ENCODE assay signal across 11 mouse cellular contexts in the genomic region with DNA sequence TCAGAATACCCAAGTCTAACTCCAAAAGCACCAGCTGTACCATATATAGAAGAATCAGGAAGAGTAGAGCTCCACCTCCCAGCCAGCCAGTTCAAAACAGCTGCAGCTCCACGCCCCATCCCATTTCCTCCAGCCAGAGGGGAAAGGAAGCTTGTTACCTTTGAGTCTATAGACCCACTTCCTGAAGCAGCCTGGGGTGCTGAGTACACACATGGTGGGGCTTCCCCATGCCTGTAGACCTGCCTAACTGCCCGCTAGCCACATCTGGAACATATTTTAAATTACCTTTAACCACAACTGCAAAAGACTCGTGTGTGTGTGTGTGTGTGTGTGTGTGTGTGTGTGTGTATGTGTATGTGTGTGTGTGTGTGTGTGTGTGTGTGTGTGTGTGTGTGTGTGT.
DNase-seq lines count a peak whose midpoint lies in the region; ATAC-seq and TF ChIP-seq lines count a peak whose summit lies in the region.
"Had no signal": no experiment of that assay in that cellular context is flagged by ENCODE, and none has a peak within 500 bp of the region (broad histone marks: within the 10 kb centered on the region; RNA-seq: fewer than 3 reads in every experiment).

No protein-coding gene starts in this region.

- DNase-seq in kidney, adult 18-20 months, result no peak
- DNase-seq in CD8-positive naive resting alpha-beta T cell, adult 2 months (ENCODE audit: low read depth in 2 of 2, low spot score in 2 of 2), result peak; percentile 57 to 59
- DNase-seq in heart, postnatal 0 days (ENCODE audit: low spot score), result no peak
- DNase-seq in midbrain, embryonic 10.5 days (ENCODE audit: low spot score), result no peak
- no peak for DNase-seq in frontal cortex, postnatal 36 days (ENCODE audit: low spot score in 2 of 2)
- DNase-seq in left cerebral cortex, adult 18-20 months (ENCODE audit: low spot score in 2 of 2), result no peak
- DNase-seq: cerebellum, postnatal 36 days; kidney, postnatal 14 days had no signal

- peak; percentile 73; the same call in 1 of the 2 replicates for ATAC-seq in kidney, embryonic 16.5 days (ENCODE audit: low FRiP score, low TSS enrichment)
- ATAC-seq in heart, postnatal 0 days (ENCODE audit: insufficient read depth, low read depth), result peak; percentile 49
- peak; percentile 46; the same call in 1 of the 2 replicates for ATAC-seq in neutrophil, adult 5-6 weeks (ENCODE audit: extremely low read depth, insufficient number of reproducible peaks, low FRiP score, poor library complexity, severe bottlenecking)
- ATAC-seq: forebrain, embryonic 15.5 days had no signal

- 67% methylated on average over 3 of the region's 3 CpGs for WGBS in kidney, embryonic 16.5 days
- WGBS in heart, postnatal 0 days, result 55% methylated on average over 3 of the region's 3 CpGs
- 77% methylated on average over 3 of the region's 3 CpGs for WGBS in midbrain, embryonic 10.5 days

- no peaks in the 10 kb centered on the region for H3K27me3 ChIP-seq in kidney, embryonic 16.5 days (ENCODE audit: insufficient read depth, low read length)
- H3K27me3 ChIP-seq in heart, postnatal 0 days (ENCODE audit: control insufficient read depth, insufficient read depth, low read length), result no peaks in the 10 kb centered on the region
- no peaks in the 10 kb centered on the region for H3K27me3 ChIP-seq in midbrain, embryonic 10.5 days (ENCODE audit: low read depth, poor library complexity, severe bottlenecking)
- H3K27me3 ChIP-seq: forebrain, embryonic 15.5 days had no signal

- no peaks in the 10 kb centered on the region for H3K36me3 ChIP-seq in kidney, embryonic 16.5 days (ENCODE audit: insufficient read depth, low read length)
- no peaks in the 10 kb centered on the region for H3K36me3 ChIP-seq in heart, postnatal 0 days (replicated peaks; ENCODE audit: control insufficient read depth, insufficient read depth, low read length)
- H3K36me3 ChIP-seq in midbrain, embryonic 10.5 days, result no peaks in the 10 kb centered on the region
- H3K36me3 ChIP-seq: forebrain, embryonic 15.5 days had no signal

- no peak overlapping the region for H3K27ac ChIP-seq in kidney, embryonic 16.5 days (ENCODE audit: low read length)
- H3K27ac ChIP-seq in heart, postnatal 0 days (ENCODE audit: low read depth), result no peak overlapping the region
- no peak overlapping the region for H3K27ac ChIP-seq in midbrain, embryonic 10.5 days (replicated peaks)
- H3K27ac ChIP-seq: forebrain, embryonic 15.5 days had no signal

- H3K4me3 ChIP-seq in kidney, embryonic 16.5 days (ENCODE audit: low read length), result no peak overlapping the region
- no peak overlapping the region for H3K4me3 ChIP-seq in heart, postnatal 0 days (ENCODE audit: low read depth, low read length)
- no peak overlapping the region for H3K4me3 ChIP-seq in midbrain, embryonic 10.5 days
- H3K4me3 ChIP-seq: forebrain, embryonic 15.5 days had no signal

- no peak for TF ChIP-seq CTCF in heart, postnatal 0 days (IDR thresholded peaks at IDR 0.05; ENCODE audit: low read depth)

- H3K4me2 ChIP-seq in kidney, embryonic 16.5 days (replicated peaks; ENCODE audit: low read depth, low read length), result no peak overlapping the region
- H3K4me2 ChIP-seq in heart, postnatal 0 days (ENCODE audit: low read depth, low read length), result no peak overlapping the region
- H3K4me2 ChIP-seq: forebrain, embryonic 15.5 days had no signal

- no peak for TF ChIP-seq EP300 in heart, postnatal 0 days (IDR thresholded peaks at IDR 0.05; ENCODE audit: low read depth)

- no peak overlapping the region for H3K9ac ChIP-seq in kidney, embryonic 16.5 days (replicated peaks; ENCODE audit: low read length)
- H3K9ac ChIP-seq in heart, postnatal 0 days (replicated peaks; ENCODE audit: low read depth, low read length), result no peak overlapping the region
- H3K9ac ChIP-seq: forebrain, embryonic 15.5 days had no signal

- no peaks in the 10 kb centered on the region for H3K4me1 ChIP-seq in kidney, embryonic 16.5 days (ENCODE audit: insufficient read depth, low read length)
- no peaks in the 10 kb centered on the region for H3K4me1 ChIP-seq in heart, postnatal 0 days (ENCODE audit: control insufficient read depth, insufficient read depth)
- no peaks in the 10 kb centered on the region for H3K4me1 ChIP-seq in midbrain, embryonic 10.5 days

- no peaks in the 10 kb centered on the region for H3K9me3 ChIP-seq in kidney, embryonic 16.5 days (ENCODE audit: low read length)
- H3K9me3 ChIP-seq in heart, postnatal 0 days (replicated peaks; ENCODE audit: control insufficient read depth, low read length), result no peaks in the 10 kb centered on the region
- no peaks in the 10 kb centered on the region for H3K9me3 ChIP-seq in midbrain, embryonic 10.5 days (replicated peaks)
- H3K9me3 ChIP-seq: forebrain, embryonic 15.5 days had no signal

Comparison
In these comparisons a context has a peak if more than half of its experiments do, and no peak if none do; other contexts are left out.
1. DNase-seq: peak in CD8-positive naive resting alpha-beta T cell, adult 2 months (2 of 2); none in kidney, adult 18-20 months (single experiment), heart, postnatal 0 days (single experiment), midbrain, embryonic 10.5 days (single experiment), frontal cortex, postnatal 36 days (0 of 2) and left cerebral cortex, adult 18-20 months (0 of 2).
2. Peak in every context shown above with its lines, with median percentiles within 50 percentile points of each other: ATAC-seq.